Mouse (Mus musculus) CH12.LX (cell line): ENCODE measurements around the gene Tmem212. TPM values are rescaled to one million over a fixed set of nuclear protein-coding genes. Genes with fewer than 3 reads are reported as not detected.

Experiments
- DNase-seq: peaks from one replicate; pipeline ENCODE4 v3.0.0-alpha.2; 2013; ENCODE audit errors: extremely low read depth
- H3K27ac ChIP-seq: 2 replicates; pipeline ENCODE4 v1.5.1; 2012; ENCODE audit warnings: low read depth, mild to moderate bottlenecking, control low read depth, moderate library complexity; ENCODE audit not compliant: insufficient read depth
- H3K27me3 ChIP-seq: replicated peaks from 2 replicates; pipeline ENCODE3; 2012; ENCODE audit warnings: inconsistent platforms
- H3K36me3 ChIP-seq, 2 experiments: replicated peaks in 1 of 2; 2 replicates each; pipeline versions ENCODE3 to v1.6.1; 2012; ENCODE audit warnings: inconsistent platforms in 1 of 2, low read length in 1 of 2, mild to moderate bottlenecking in 1 of 2, mixed read lengths in 1 of 2, moderate library complexity in 1 of 2; ENCODE audit not compliant: control insufficient read depth in 1 of 2, insufficient read depth in 1 of 2
- H3K4me1 ChIP-seq, 2 experiments: 2 replicates each; pipeline ENCODE4 v1.6.1; 2012; ENCODE audit warnings: inconsistent platforms in 1 of 2, moderate library complexity in 1 of 2; ENCODE audit not compliant: insufficient read depth in 2 of 2, control insufficient read depth in 1 of 2
- H3K4me2 ChIP-seq: 2 replicates; pipeline ENCODE4 v1.6.1; 2012; ENCODE audit warnings: low read depth, mild to moderate bottlenecking, control low read depth; ENCODE audit not compliant: poor library complexity, insufficient read depth, severe bottlenecking
- H3K4me3 ChIP-seq, 3 experiments: fragments of 150-350 bp in 1 of 3; sonication (generic) in 1 of 3; replicated peaks in 1 of 3; 2 replicates each; pipeline versions ENCODE3 to v1.5.1; 2011 to 2012; ENCODE audit warnings: low read depth in 2 of 3, low read length in 2 of 3, mild to moderate bottlenecking in 2 of 3, moderate library complexity in 2 of 3, control low read depth in 1 of 3, improper control_type of control experiment in 1 of 3, inconsistent platforms in 1 of 3, mixed read lengths in 1 of 3; ENCODE audit not compliant: poor library complexity in 1 of 3
- H3K79me2 ChIP-seq: replicated peaks from 2 replicates; pipeline ENCODE4 v1.6.1; 2012; ENCODE audit warnings: mild to moderate bottlenecking, moderate library complexity; ENCODE audit not compliant: control insufficient read depth, poor library complexity, insufficient read depth, severe bottlenecking; ENCODE audit errors: extremely low read depth
- H3K9ac ChIP-seq: 2 replicates; pipeline ENCODE4 v1.6.1; 2012; ENCODE audit warnings: low read depth, mild to moderate bottlenecking, control low read depth, moderate library complexity; ENCODE audit not compliant: insufficient read depth
- H3K9me3 ChIP-seq: replicated peaks from 2 replicates; pipeline ENCODE3; 2012; ENCODE audit warnings: low read length, inconsistent platforms, mixed read lengths
- BHLHE40 ChIP-seq: IDR thresholded peaks from 2 replicates; pipeline ENCODE4 v1.6.1; 2011; ENCODE audit warnings: mild to moderate bottlenecking, low read depth, low read length, improper control_type of control experiment
- CHD2 ChIP-seq: IDR thresholded peaks from 2 replicates; pipeline ENCODE4 v1.6.1; 2011; ENCODE audit warnings: low read length, improper control_type of control experiment
- ELF1 ChIP-seq: IDR thresholded peaks from 2 replicates; pipeline ENCODE4 v1.6.1; 2014; ENCODE audit warnings: low read depth, mild to moderate bottlenecking, inconsistent platforms, low read length, improper control_type of control experiment
- HCFC1 ChIP-seq: IDR thresholded peaks from 2 replicates; pipeline ENCODE4 v1.6.1; 2012; ENCODE audit warnings: low read depth, mild to moderate bottlenecking, inconsistent platforms, low read length, improper control_type of control experiment
- IRF4 ChIP-seq: IDR thresholded peaks from 2 replicates; pipeline ENCODE4 v1.6.1; 2014; ENCODE audit warnings: low read depth, mild to moderate bottlenecking, inconsistent platforms, low read length, improper control_type of control experiment
- JUN ChIP-seq: IDR thresholded peaks from 2 replicates; pipeline ENCODE4 v1.6.1; 2011; ENCODE audit warnings: low read depth, mild to moderate bottlenecking, low read length, improper control_type of control experiment, moderate library complexity; ENCODE audit not compliant: insufficient read depth
- KAT2A ChIP-seq: IDR thresholded peaks from 2 replicates; pipeline ENCODE4 v1.6.1; 2012; ENCODE audit warnings: low read length, improper control_type of control experiment, inconsistent platforms; ENCODE audit not compliant: insufficient replicate concordance
- MAZ ChIP-seq: IDR thresholded peaks from 2 replicates; pipeline ENCODE4 v1.6.1; 2012; ENCODE audit warnings: low read depth, mild to moderate bottlenecking, inconsistent platforms, low read length, improper control_type of control experiment, moderate library complexity
- MEF2A ChIP-seq: IDR thresholded peaks from 2 replicates; pipeline ENCODE4 v1.6.1; 2014; ENCODE audit warnings: low read depth, mild to moderate bottlenecking, inconsistent platforms, low read length, improper control_type of control experiment, borderline replicate concordance
- MXI1 ChIP-seq: IDR thresholded peaks from 2 replicates; pipeline ENCODE4 v1.6.1; 2011; ENCODE audit warnings: mild to moderate bottlenecking, low read depth, low read length, improper control_type of control experiment
- MYC ChIP-seq: IDR thresholded peaks from 2 replicates; pipeline ENCODE4 v1.6.1; 2011; ENCODE audit warnings: low read depth, mild to moderate bottlenecking, improper control_type of control experiment, low read length
- PAX5 ChIP-seq: IDR thresholded peaks from 2 replicates; pipeline ENCODE4 v1.6.1; 2012; ENCODE audit warnings: low read length, inconsistent platforms, mixed read lengths
- POLR2A ChIP-seq: IDR thresholded peaks from 2 replicates; pipeline ENCODE4 v1.6.1; 2011; ENCODE audit warnings: low read depth, mild to moderate bottlenecking, improper control_type of control experiment, low read length
- RAD21 ChIP-seq: IDR thresholded peaks from 2 replicates; pipeline ENCODE4 v1.6.1; 2011; ENCODE audit warnings: low read depth, mild to moderate bottlenecking, low read length, improper control_type of control experiment, moderate library complexity
- SMC3 ChIP-seq: IDR thresholded peaks from 2 replicates; pipeline ENCODE4 v1.6.1; 2011; ENCODE audit warnings: low read depth, low read length, improper control_type of control experiment
- ZKSCAN1 ChIP-seq: IDR thresholded peaks from 2 replicates; pipeline ENCODE4 v1.6.1; 2012; ENCODE audit warnings: low read depth, inconsistent platforms, low read length, improper control_type of control experiment, borderline replicate concordance
- ZMIZ1 ChIP-seq: IDR thresholded peaks from 2 replicates; pipeline ENCODE4 v1.6.1; 2012; ENCODE audit warnings: low read depth, mild to moderate bottlenecking, inconsistent platforms, low read length, improper control_type of control experiment
- ZNF384 ChIP-seq: IDR thresholded peaks from 2 replicates; pipeline ENCODE4 v1.6.1; 2012; ENCODE audit warnings: low read depth, low read length, improper control_type of control experiment, inconsistent platforms
- dilution Hi-C: fragments of 300-500 bp; cut with MboI; formaldehyde crosslinking; loops from 2 replicates; pipeline ENCODE4 v1.14.3; 2020; ENCODE audit warnings: low sequenced_read_pairs; ENCODE audit not compliant: extremely low pct_unique_long_range_greater_than_20kb, extremely low pct_ligation_motif_present
- in situ Hi-C: fragments of 300-500 bp; cut with MboI; formaldehyde crosslinking; loops from 3 replicates; pipeline ENCODE4 v1.14.3; 2019; ENCODE audit warnings: low sequenced_read_pairs, low pct_ligation_motif_present, low pct_unique_long_range_greater_than_20kb, mixed read lengths
- polyA plus RNA-seq: library from polyadenylated mRNA; unstranded; fragments of >175 nt; gene quantifications from 2 replicates; pipeline ENCODE4 v1.2.1, GENCODE M21; 2012; ENCODE audit warnings: low read depth; ENCODE audit not compliant: insufficient read length
- total RNA-seq, 2 experiments: library from RNA; depleted of rRNA; stranded (reverse); fragments of 300-350 nt in 1 of 2; fragments of >200 nt in 1 of 2; gene quantifications; 2 replicates each; pipeline ENCODE4 v1.2.3; 2012 to 2014

Gene Tmem212
- total and polyA plus RNA-seq, 3 experiments: not detected

GRCm38 (mm10) chr3:27859161-27859561, 37.0 kb downstream of the Tmem212 start:
- no peaks in the 10 kb centered on the region for H3K36me3 ChIP-seq
- no peaks in the 10 kb centered on the region for H3K79me2 ChIP-seq
- TF ChIP-seq MAZ (no peak), ZKSCAN1 (no peak), ELF1 (no peak), MEF2A (no peak), MXI1 (no peak), IRF4 (no peak), ZNF384 (no peak), MYC (no peak), HCFC1 (no peak), RAD21 (no peak), ZMIZ1 (no peak)
- TF ChIP-seq, all 38 proteins: peak for 0
- in situ Hi-C loops: no loop called here
- Histone ChIP-seq H3K9me3 (peaks cover 70% of the 10 kb centered on the region), H3K27ac (no peak overlapping the region), H3K4me1 (no peaks in the 10 kb centered on the region), H3K4me3 (no peak overlapping the region), H3K9ac (no peak overlapping the region), H3K4me2 (no peak overlapping the region), H3K27me3 (no peaks in the 10 kb centered on the region)
- DNase-seq: no peak
- dilution Hi-C loops: no loop called here

GRCm38 (mm10) chr3:27858441-27859115, 37.6 kb downstream of the Tmem212 start:
- H3K27me3 ChIP-seq: no peaks in the 10 kb centered on the region
- in situ Hi-C loops (no loop called here), dilution Hi-C loops (no loop called here)
- H3K4me2 ChIP-seq: no peak overlapping the region
- no peak overlapping the region for H3K27ac ChIP-seq
- no peaks in the 10 kb centered on the region for H3K4me1 ChIP-seq
- H3K9me3 ChIP-seq: peaks cover 67% of the 10 kb centered on the region
- no peaks in the 10 kb centered on the region for H3K79me2 ChIP-seq
- H3K4me3 ChIP-seq: no peak overlapping the region
- no peak overlapping the region for H3K9ac ChIP-seq
- no peak for DNase-seq
- TF ChIP-seq CHD2 (no peak), ZNF384 (no peak), RAD21 (no peak), KAT2A (no peak), SMC3 (no peak), POLR2A (no peak), JUN (no peak), MYC (no peak), IRF4 (no peak), BHLHE40 (no peak), PAX5 (no peak)
- TF ChIP-seq, all 38 proteins: peak for 0
- no peaks in the 10 kb centered on the region for H3K36me3 ChIP-seq
